Mouse (Mus musculus) embryo, embryonic 11 days (tissue): Measurements from ENCODE around the gene 4930455H04Rik.

Experiments used
- DNase-seq: peaks from one replicate; pipeline ENCODE4 v3.0.0-alpha.2; 2015

4930455H04Rik gene

GRCm38 (mm10) chr3:116967436-116967835, 631 bp upstream of the 4930455H04Rik start:
- DNase-seq = no peak

- DNase-seq = peak; percentile 62
These were observed 502 bp downstream of the 4930455H04Rik start, which contains the start of gene Palmd for GRCm38 (mm10) chr3:116968540-116968997. TSS of gene Palmd (minus strand) at chr3:116968987.

- DNase-seq = no peak
These were observed 936 bp downstream of the 4930455H04Rik start for GRCm38 (mm10) chr3:116969003-116969402.

- DNase-seq = no peak
These were observed 1.7 kb downstream of the 4930455H04Rik start for GRCm38 (mm10) chr3:116969786-116970185.

- no peak for DNase-seq
These were observed 13.9 kb downstream of the 4930455H04Rik start for GRCm38 (mm10) chr3:116981811-116982575.

GRCm38 (mm10) chr3:116985042-116985455, 17.0 kb downstream of the 4930455H04Rik start:
- DNase-seq = no peak

- DNase-seq = no peak
These were observed 17.7 kb downstream of the 4930455H04Rik start for GRCm38 (mm10) chr3:116985741-116986140.

- DNase-seq = no peak
These were observed 18.4 kb downstream of the 4930455H04Rik start for GRCm38 (mm10) chr3:116986451-116986850.

- no peak for DNase-seq
These were observed 20.2 kb downstream of the 4930455H04Rik start for GRCm38 (mm10) chr3:116988221-116988620.

GRCm38 (mm10) chr3:116991180-116991579, 23.1 kb downstream of the 4930455H04Rik start:
- DNase-seq = no peak

GRCm38 (mm10) chr3:116993011-116993410, 24.9 kb downstream of the 4930455H04Rik start:
- DNase-seq = no peak

- DNase-seq = peak; percentile 25
These were observed 33.8 kb downstream of the 4930455H04Rik start for GRCm38 (mm10) chr3:117001686-117002485.

- DNase-seq = no peak
These were observed 35.3 kb downstream of the 4930455H04Rik start for GRCm38 (mm10) chr3:117003379-117003778.

- DNase-seq = no peak
These were observed 38.6 kb downstream of the 4930455H04Rik start for GRCm38 (mm10) chr3:117006636-117007035.

GRCm38 (mm10) chr3:117007340-117007739, 39.3 kb downstream of the 4930455H04Rik start:
- no peak for DNase-seq

GRCm38 (mm10) chr3:117010182-117010581, 42.1 kb downstream of the 4930455H04Rik start:
- DNase-seq = no peak

GRCm38 (mm10) chr3:117020319-117020718, 52.3 kb downstream of the 4930455H04Rik start:
- DNase-seq = no peak

- no peak for DNase-seq
These were observed 53.8 kb downstream of the 4930455H04Rik start for GRCm38 (mm10) chr3:117021907-117022306.

- DNase-seq = no peak
These were observed 56.0 kb downstream of the 4930455H04Rik start for GRCm38 (mm10) chr3:117024111-117024510.

- DNase-seq = no peak
These were observed 56.5 kb downstream of the 4930455H04Rik start for GRCm38 (mm10) chr3:117024557-117024956.

- DNase-seq = no peak
These were observed 57.4 kb downstream of the 4930455H04Rik start for GRCm38 (mm10) chr3:117025421-117025820.
